Mouse (Mus musculus): ENCODE measurements around the gene Srr.

GRCm38 (mm10) chr11:74908618-74909399 lies 16.9 kb downstream of the Srr start:
- TF ChIP-seq GATA1 (IDR thresholded peaks at IDR 0.05; ENCODE audit: low read length) (no peak), TAL1 (IDR thresholded peaks at IDR 0.05; ENCODE audit: low read length) (no peak)
